In genomic region chr19:6459504-6459903, GRCm38 (mm10) we compare ENCODE assay signal across 26 mouse cellular contexts. TPM values are rescaled to one million over a fixed set of nuclear protein-coding genes. Genes with fewer than 3 reads are reported as not detected.
DNase-seq lines count a peak whose midpoint lies in the region; ATAC-seq and TF ChIP-seq lines count a peak whose summit lies in the region.
"Had no signal": no experiment of that assay in that cellular context is flagged by ENCODE, and none has a peak within 500 bp of the region (broad histone marks: within the 10 kb centered on the region; RNA-seq: fewer than 3 reads in every experiment).

No protein-coding gene starts in this region.

- H3K27me3 ChIP-seq in cerebellum, adult 2 months (ENCODE audit: control insufficient read depth, insufficient read depth, low read length): no peaks in the 10 kb centered on the region
- H3K27me3 ChIP-seq in kidney, embryonic 15.5 days: no peaks in the 10 kb centered on the region
- H3K27me3 ChIP-seq: forebrain, embryonic 15.5 days; midbrain, embryonic 12.5 days; neural tube, embryonic 13.5 days had no signal

- no peak overlapping the region for H3K27ac ChIP-seq in cerebellum, adult 2 months (ENCODE audit: insufficient read depth, low read length)
- H3K27ac ChIP-seq in kidney, embryonic 15.5 days: no peak overlapping the region
- H3K27ac ChIP-seq: embryonic facial prominence, embryonic 13.5 days; forebrain, embryonic 15.5 days; heart, adult 2 months; heart, embryonic 15.5 days; layer of hippocampus, adult 2 months; left cerebral cortex, adult 2 months; limb, embryonic 10.5 days; macrophage; midbrain, embryonic 12.5 days; neural tube, embryonic 13.5 days had no signal

- DNase-seq in frontal cortex, postnatal 25 days (ENCODE audit: low spot score in 2 of 2): no peak
- DNase-seq in right cerebral cortex, adult 2 months (ENCODE audit: low spot score in 2 of 2): peak; percentile 50 to 52
- DNase-seq in right cerebral cortex, postnatal 4 days: no peak
- DNase-seq in fibroblast of lung, adult 2 months (ENCODE audit: low read depth): peak; percentile 19
- peak; percentile 76 for DNase-seq in telencephalon, adult 2 months (ENCODE audit: low read depth, low spot score)
- no peak for DNase-seq in cerebellum, adult 2 months
- DNase-seq: adrenal gland, postnatal 36 days; cerebellum, adult 9-10 months; heart, adult 2 months; heart, postnatal 4 days; kidney, postnatal 10 days; lung, adult 2 months; thymus, postnatal 14 days had no signal

- ATAC-seq in frontal cortex, adult (ENCODE audit: low TSS enrichment): peak; percentile 98
- no peak for ATAC-seq in kidney, embryonic 15.5 days (replicated peaks; ENCODE audit: low FRiP score)
- ATAC-seq: forebrain, embryonic 15.5 days; hindbrain, embryonic 16.5 days; intestine, embryonic 16.5 days had no signal

- H3K9me3 ChIP-seq in kidney, embryonic 15.5 days (replicated peaks): no peaks in the 10 kb centered on the region
- H3K9me3 ChIP-seq: embryonic facial prominence, embryonic 13.5 days; forebrain, embryonic 15.5 days; heart, embryonic 15.5 days; limb, embryonic 10.5 days; midbrain, embryonic 12.5 days; neural tube, embryonic 13.5 days had no signal

- H3K9ac ChIP-seq in kidney, embryonic 15.5 days: no peak overlapping the region
- H3K9ac ChIP-seq: embryonic facial prominence, embryonic 13.5 days; forebrain, embryonic 15.5 days; heart, embryonic 15.5 days; midbrain, embryonic 12.5 days; neural tube, embryonic 13.5 days had no signal

- H3K4me3 ChIP-seq in cerebellum, adult 2 months (replicated peaks; ENCODE audit: insufficient read depth, low read depth, low read length): no peak overlapping the region
- no peak overlapping the region for H3K4me3 ChIP-seq in kidney, embryonic 15.5 days (replicated peaks)
- H3K4me3 ChIP-seq: embryonic facial prominence, embryonic 13.5 days; forebrain, embryonic 15.5 days; heart, adult 2 months; heart, embryonic 15.5 days; layer of hippocampus, adult 2 months; left cerebral cortex, adult 2 months; limb, embryonic 10.5 days; midbrain, embryonic 12.5 days; neural tube, embryonic 13.5 days had no signal

- H3K4me2 ChIP-seq in kidney, embryonic 15.5 days: no peak overlapping the region
- H3K4me2 ChIP-seq: embryonic facial prominence, embryonic 13.5 days; forebrain, embryonic 15.5 days; heart, embryonic 15.5 days; midbrain, embryonic 12.5 days; neural tube, embryonic 13.5 days had no signal

- no peak for TF ChIP-seq POLR2A in cerebellum, adult 2 months (IDR thresholded peaks at IDR 0.05; ENCODE audit: borderline replicate concordance, insufficient read depth, low read length)

- 94% methylated on average over 6 of the region's 6 CpGs for WGBS in cerebellum, adult 2 months
- 79% methylated on average over 6 of the region's 6 CpGs for WGBS in kidney, embryonic 15.5 days

- no peak for TF ChIP-seq CTCF in cerebellum, adult 2 months (IDR thresholded peaks at IDR 0.05; ENCODE audit: borderline replicate concordance, insufficient read depth, low read depth, low read length)

- H3K36me3 ChIP-seq in kidney, embryonic 15.5 days: no peaks in the 10 kb centered on the region
- H3K36me3 ChIP-seq: embryonic facial prominence, embryonic 13.5 days; heart, embryonic 15.5 days; limb, embryonic 10.5 days had no signal

- peaks cover 11% of the 10 kb centered on the region for H3K4me1 ChIP-seq in cerebellum, adult 2 months (ENCODE audit: control insufficient read depth, insufficient read depth, low read length)
- peaks cover 10% of the 10 kb centered on the region for H3K4me1 ChIP-seq in kidney, embryonic 15.5 days

RNA-seq across cellular contexts. Expression of gene Nrxn2, which starts 41.0 kb away (rescaled TPM):
- 420 and 504 TPM in 2 replicates for polyA plus RNA-seq in cerebellum, adult 2 months (2012; rRNA removed)
- polyA plus RNA-seq in kidney, embryonic 15.5 days (2015; fragmentation: Nextera tagmentation; extraction: Ambion mirVana): 6.3 TPM in 2 replicates
- polyA plus RNA-seq: macrophage had no signal

Comparison
In these comparisons a context has a peak if more than half of its experiments do, and no peak if none do; other contexts are left out.
1. DNase-seq: peak in right cerebral cortex, adult 2 months (2 of 2), fibroblast of lung, adult 2 months (single experiment) and telencephalon, adult 2 months (single experiment); none in frontal cortex, postnatal 25 days (0 of 2), right cerebral cortex, postnatal 4 days (single experiment) and cerebellum, adult 2 months (0 of 2).
2. RNA of gene Nrxn2, which starts 41.0 kb away (polyA plus RNA-seq): 420 to 504 TPM in cerebellum, adult 2 months; 6.3 TPM in kidney, embryonic 15.5 days; every median in the first group is over 10 times any median in the second.